Mouse (Mus musculus) induced T-regulatory cell, adult 2 months (primary cell): ENCODE results near the gene Synpo2l.
"Not testable (repeated sequence)": the region's sequence is repeated elsewhere in the genome, so short reads cannot be mapped to it uniquely, and the experiment has no call there.

Experiments
- DNase-seq: peaks from one replicate; pipeline ENCODE4 v3.0.0-alpha.2; 2012; ENCODE audit warnings: low read depth

Gene Synpo2l

GRCm38 (mm10) chr14:20640644-20641437 lies 27.3 kb downstream of the Synpo2l start, which contains the start of gene Usp54:
Usp54 (minus strand) TSS chr14:20641063.
- peak; percentile 100 for DNase-seq

GRCm38 (mm10) chr14:20639918-20640619 lies 28.1 kb downstream of the Synpo2l start:
- peak; percentile 80 for DNase-seq

- DNase-seq: no peak
Measured at GRCm38 (mm10) chr14:20638702-20639101, 29.5 kb downstream of the Synpo2l start.

- no peak for DNase-seq
Measured at GRCm38 (mm10) chr14:20637818-20638574, 30.2 kb downstream of the Synpo2l start.

- DNase-seq: not testable (repeated sequence)
Measured at GRCm38 (mm10) chr14:20636968-20637367, 31.2 kb downstream of the Synpo2l start.

- DNase-seq: no peak
Measured at GRCm38 (mm10) chr14:20635546-20635945, 32.6 kb downstream of the Synpo2l start.

- no peak for DNase-seq
Measured at GRCm38 (mm10) chr14:20631253-20631652, 36.9 kb downstream of the Synpo2l start.

- no peak for DNase-seq
Measured at GRCm38 (mm10) chr14:20626971-20627370, 41.2 kb downstream of the Synpo2l start.

- DNase-seq: no peak
Measured at GRCm38 (mm10) chr14:20626447-20626846, 41.7 kb downstream of the Synpo2l start.

GRCm38 (mm10) chr14:20622907-20623306 lies 45.2 kb downstream of the Synpo2l start:
- DNase-seq: no peak

- DNase-seq: no peak
Measured at GRCm38 (mm10) chr14:20622412-20622811, 45.7 kb downstream of the Synpo2l start.

- no peak for DNase-seq
Measured at GRCm38 (mm10) chr14:20621903-20622302, 46.3 kb downstream of the Synpo2l start.

GRCm38 (mm10) chr14:20619131-20619530 lies 49.0 kb downstream of the Synpo2l start:
- DNase-seq: no peak

- DNase-seq: no peak
Measured at GRCm38 (mm10) chr14:20618211-20618610, 49.9 kb downstream of the Synpo2l start.

- no peak for DNase-seq
Measured at GRCm38 (mm10) chr14:20616421-20616820, 51.7 kb downstream of the Synpo2l start.

- DNase-seq: no peak
Measured at GRCm38 (mm10) chr14:20615075-20615474, 53.1 kb downstream of the Synpo2l start.

GRCm38 (mm10) chr14:20612820-20613219 lies 55.3 kb downstream of the Synpo2l start:
- no peak for DNase-seq

- no peak for DNase-seq
Measured at GRCm38 (mm10) chr14:20610146-20610545, 58.0 kb downstream of the Synpo2l start.

GRCm38 (mm10) chr14:20609519-20609918 lies 58.6 kb downstream of the Synpo2l start:
- no peak for DNase-seq
